In genomic region chr4:106932583-106932982, GRCm38 (mm10) we compare ENCODE assay signal across 22 mouse cellular contexts. TPM values are rescaled to one million over a fixed set of nuclear protein-coding genes. Genes with fewer than 3 reads are reported as not detected.
A peak's percentile ranks its signal among the peaks of the same experiment; 100 is the strongest.
DNase-seq lines count a peak whose midpoint lies in the region; ATAC-seq and TF ChIP-seq lines count a peak whose summit lies in the region.
"Had no signal": no experiment of that assay in that cellular context is flagged by ENCODE, and none has a peak within 500 bp of the region (broad histone marks: within the 10 kb centered on the region; RNA-seq: fewer than 3 reads in every experiment).

No protein-coding gene starts in this region.

- ATAC-seq in kidney, embryonic 15.5 days (replicated peaks; ENCODE audit: low FRiP score): no peak
- ATAC-seq in limb, embryonic 13.5 days (ENCODE audit: low FRiP score, low read depth): no peak
- ATAC-seq: forebrain, postnatal 0 days; inflammation-experienced regulatory T-cells, adult 6 months had no signal

- peak overlapping the region; percentile 19 for H3K27ac ChIP-seq in kidney, embryonic 15.5 days
- H3K27ac ChIP-seq in thymus, adult 2 months (ENCODE audit: control insufficient read depth, insufficient read depth, low read length): peak overlapping the region; percentile 14; the same call in 1 of the 2 replicates
- 0 out of 2 replicates have a peak overlapping the region, but pooled peaks have one; percentile 48 for H3K27ac ChIP-seq in limb, embryonic 13.5 days
- H3K27ac ChIP-seq: layer of hippocampus, adult 2 months; left cerebral cortex, adult 2 months; limb, embryonic 15.5 days; neural tube, embryonic 13.5 days; stomach, postnatal 0 days had no signal

- DNase-seq in kidney, postnatal 25 days: no peak
- no peak for DNase-seq in thymus, adult 2 months
- no peak for DNase-seq in thymus, adult 18-20 months
- peak; percentile 61 for DNase-seq in thymus, postnatal 4 days
- DNase-seq in right cerebral cortex, postnatal 36 days (ENCODE audit: low spot score in 2 of 2): no peak
- no peak for DNase-seq in adrenal gland, adult (ENCODE audit: inconsistent age in 2 of 2, low spot score in 1 of 2)
- DNase-seq: adrenal gland, postnatal 25 days; cerebellum, adult 18-20 months; cerebellum, postnatal 36 days; forebrain, postnatal 0 days; kidney, adult 9 months; lung, postnatal 10 days had no signal

- no peak overlapping the region for H3K9ac ChIP-seq in kidney, embryonic 15.5 days
- no peak overlapping the region for H3K9ac ChIP-seq in limb, embryonic 13.5 days
- H3K9ac ChIP-seq: forebrain, postnatal 0 days; limb, embryonic 15.5 days; neural tube, embryonic 13.5 days had no signal

- TF ChIP-seq POLR2A in thymus, adult 2 months (IDR thresholded peaks at IDR 0.05; ENCODE audit: control insufficient read depth, extremely low read depth, insufficient read depth, low read length, poor library complexity): no peak

- H3K36me3 ChIP-seq in kidney, embryonic 15.5 days: peaks cover 73% of the 10 kb centered on the region
- H3K36me3 ChIP-seq in thymus, adult 2 months (ENCODE audit: control insufficient read depth, insufficient read depth, low read length): no peaks in the 10 kb centered on the region; the same call in 1 of the 2 replicates
- peaks cover 88% of the 10 kb centered on the region for H3K36me3 ChIP-seq in limb, embryonic 13.5 days

- no peak overlapping the region for H3K4me2 ChIP-seq in kidney, embryonic 15.5 days
- no peak overlapping the region for H3K4me2 ChIP-seq in limb, embryonic 13.5 days (replicated peaks)
- H3K4me2 ChIP-seq: limb, embryonic 15.5 days; neural tube, embryonic 13.5 days had no signal

- H3K4me3 ChIP-seq in kidney, embryonic 15.5 days (replicated peaks): no peak overlapping the region
- no peak overlapping the region for H3K4me3 ChIP-seq in thymus, adult 2 months (ENCODE audit: control insufficient read depth, insufficient read depth, low read length)
- H3K4me3 ChIP-seq in limb, embryonic 13.5 days: no peak overlapping the region
- H3K4me3 ChIP-seq: layer of hippocampus, adult 2 months; left cerebral cortex, adult 2 months; limb, embryonic 15.5 days; megakaryocyte, embryonic 14.5 days; neural tube, embryonic 13.5 days had no signal

- WGBS in kidney, embryonic 15.5 days: 88% methylated on average over 7 of the region's 7 CpGs
- 7% methylated on average over 7 of the region's 7 CpGs for WGBS in thymus, adult 2 months
- WGBS in limb, embryonic 13.5 days: 88% methylated on average over 7 of the region's 7 CpGs

- no peaks in the 10 kb centered on the region for H3K9me3 ChIP-seq in kidney, embryonic 15.5 days (replicated peaks)
- H3K9me3 ChIP-seq in limb, embryonic 13.5 days: no peaks in the 10 kb centered on the region
- H3K9me3 ChIP-seq: limb, embryonic 15.5 days; megakaryocyte, embryonic 14.5 days; neural tube, embryonic 13.5 days had no signal

- no peak for TF ChIP-seq CTCF in thymus, adult 2 months (IDR thresholded peaks at IDR 0.05; ENCODE audit: borderline replicate concordance, control insufficient read depth, extremely low read depth, insufficient read depth, low read length, poor library complexity)

- peaks cover 49% of the 10 kb centered on the region for H3K4me1 ChIP-seq in kidney, embryonic 15.5 days
- peaks cover 55% of the 10 kb centered on the region for H3K4me1 ChIP-seq in thymus, adult 2 months (replicated peaks; ENCODE audit: control insufficient read depth, insufficient read depth, low read length)
- peaks cover 59% of the 10 kb centered on the region for H3K4me1 ChIP-seq in limb, embryonic 13.5 days

- no peaks in the 10 kb centered on the region for H3K27me3 ChIP-seq in kidney, embryonic 15.5 days
- no peaks in the 10 kb centered on the region for H3K27me3 ChIP-seq in thymus, adult 2 months (ENCODE audit: control insufficient read depth, insufficient read depth, low read length)
- no peaks in the 10 kb centered on the region for H3K27me3 ChIP-seq in limb, embryonic 13.5 days
- H3K27me3 ChIP-seq: CH12.LX; limb, embryonic 15.5 days; megakaryocyte, embryonic 14.5 days; neural tube, embryonic 13.5 days had no signal

RNA-seq across cellular contexts. Expression of gene Ssbp3, which starts 22.1 kb away (rescaled TPM):
- 99.4 and 108 TPM in 2 replicates for polyA plus RNA-seq in kidney, embryonic 15.5 days (2015; fragmentation: Nextera tagmentation; extraction: Ambion mirVana)
- polyA plus RNA-seq in thymus, adult 2 months (2012; rRNA removed): 130 and 147 TPM in 2 replicates
- 171 and 173 TPM in 2 replicates for polyA plus RNA-seq in limb, embryonic 13.5 days (2015; fragmentation: Nextera tagmentation; extraction: Ambion mirVana)
